Mouse (Mus musculus): Measurements from ENCODE around the gene Slc43a1.
"Not testable (repeated sequence)": the region's sequence is repeated elsewhere in the genome, so short reads cannot be mapped to it uniquely, and the experiment has no call there.

Slc43a1 gene

DNA sequence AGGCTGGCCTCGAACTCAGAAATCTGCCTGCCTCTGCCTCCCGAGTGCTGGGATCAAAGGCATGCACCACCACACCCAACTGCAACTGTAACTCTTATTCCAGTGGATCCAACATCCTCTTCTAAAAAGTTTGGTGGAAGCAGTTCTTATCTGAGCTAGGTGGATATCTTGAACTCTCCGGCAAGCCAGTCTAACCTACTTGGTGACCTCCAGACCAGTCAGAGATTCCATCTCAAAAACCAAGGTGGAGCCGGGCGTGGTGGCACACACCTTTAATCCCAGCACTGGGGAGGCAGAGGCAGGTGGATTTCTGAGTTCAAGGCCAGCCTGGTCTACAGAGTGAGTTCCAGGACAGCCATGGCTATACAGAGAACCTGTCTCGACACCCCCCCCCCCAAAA is 58.0 kb downstream of the Slc43a1 start:
- DNase-seq (ENCODE audit: low read depth, low spot score) = not testable (repeated sequence)

DNA sequence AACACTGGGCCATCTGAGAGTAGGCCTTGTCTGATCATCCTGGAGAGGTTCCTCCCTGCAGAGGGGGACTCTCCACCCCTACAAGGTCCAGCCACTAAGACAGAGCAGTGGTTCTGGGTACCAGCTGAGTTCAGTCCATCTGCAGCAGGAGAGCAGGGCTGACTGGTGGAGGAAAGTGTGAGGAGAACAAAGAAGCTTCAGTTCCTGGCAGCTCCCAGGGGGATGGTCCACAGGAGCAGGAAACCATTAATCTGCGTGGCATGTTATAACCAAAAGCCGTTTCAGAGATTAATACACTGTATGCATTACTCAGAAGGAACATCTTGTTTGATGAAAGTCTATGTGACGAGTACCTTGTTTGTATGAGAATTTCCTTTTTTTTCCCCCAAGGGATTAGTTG is 74.1 kb downstream of the Slc43a1 start:
- no peak for DNase-seq (ENCODE audit: low read depth, low spot score)
